Mouse (Mus musculus): Measurements from ENCODE around the gene Nosip. TPM values are rescaled to one million over a fixed set of nuclear protein-coding genes. Genes with fewer than 3 reads are reported as not detected.
A peak's percentile ranks its signal among the peaks of the same experiment; 100 is the strongest.

Nosip gene
- 63.9 and 69.8 TPM in 2 replicates for polyA plus RNA-seq (2015; fragmentation: Nextera tagmentation; extraction: Ambion mirVana)

- Histone ChIP-seq H3K4me2 (peak within 1 kb of the TSS; percentile 64), H3K9ac (peak within 1 kb of the TSS; percentile 71), H3K4me1 (replicated peaks) (peaks cover 33% of the 10 kb centered on the region), H3K36me3 (no peaks in the 10 kb centered on the region), H3K9me3 (no peaks in the 10 kb centered on the region), H3K27me3 (no peaks in the 10 kb centered on the region), H3K27ac (replicated peaks) (peak within 1 kb of the TSS; percentile 99), H3K4me3 (peak within 1 kb of the TSS; percentile 84)
- 0% methylated on average over 31 of the region's 31 CpGs for WGBS
- ATAC-seq (ENCODE audit: low FRiP score, low read depth), result peak; percentile 88
Measured at GRCm38 (mm10) chr7:45062239-45062835, at the start of gene Nosip, which contains the start of gene Prrg2. Nosip (plus strand) TSS chr7:45062429. Prrg2 (minus strand) TSS chr7:45062677.

- Histone ChIP-seq H3K4me2 (no peak overlapping the region), H3K36me3 (peaks cover 41% of the 10 kb centered on the region), H3K4me1 (replicated peaks) (peaks cover 31% of the 10 kb centered on the region), H3K27ac (replicated peaks) (no peak overlapping the region), H3K9me3 (no peaks in the 10 kb centered on the region), H3K4me3 (no peak overlapping the region), H3K9ac (no peak overlapping the region), H3K27me3 (no peaks in the 10 kb centered on the region)
- WGBS, result 90% methylated on average over 4 of the region's 4 CpGs
- no peak for ATAC-seq (ENCODE audit: low FRiP score, low read depth)
Measured at GRCm38 (mm10) chr7:45012824-45013223, 49.4 kb upstream of the Nosip start.

GRCm38 (mm10) chr7:45013366-45014095, 48.7 kb upstream of the Nosip start:
- no peak for ATAC-seq (ENCODE audit: low FRiP score, low read depth)
- no peaks in the 10 kb centered on the region for H3K27me3 ChIP-seq
- H3K27ac ChIP-seq (replicated peaks), result no peak overlapping the region
- H3K4me3 ChIP-seq, result no peak overlapping the region
- H3K9ac ChIP-seq, result no peak overlapping the region
- WGBS, result 95% methylated on average over 16 of the region's 16 CpGs
- H3K4me1 ChIP-seq (replicated peaks), result peaks cover 36% of the 10 kb centered on the region
- H3K9me3 ChIP-seq, result no peaks in the 10 kb centered on the region
- H3K4me2 ChIP-seq, result no peak overlapping the region
- H3K36me3 ChIP-seq, result peaks cover 37% of the 10 kb centered on the region

- peaks cover 36% of the 10 kb centered on the region for H3K4me1 ChIP-seq (replicated peaks)
- no peak overlapping the region for H3K27ac ChIP-seq (replicated peaks)
- H3K36me3 ChIP-seq, result peaks cover 32% of the 10 kb centered on the region
- H3K4me3 ChIP-seq, result no peak overlapping the region
- H3K9me3 ChIP-seq, result no peaks in the 10 kb centered on the region
- H3K27me3 ChIP-seq, result no peaks in the 10 kb centered on the region; the same call in 1 of the 2 replicates
- no peak overlapping the region for H3K4me2 ChIP-seq
- WGBS, result 97% methylated on average over 3 of the region's 3 CpGs
- ATAC-seq (ENCODE audit: low FRiP score, low read depth), result no peak
- H3K9ac ChIP-seq, result no peak overlapping the region
Measured at GRCm38 (mm10) chr7:45014096-45014451, 48.2 kb upstream of the Nosip start.

- ATAC-seq (ENCODE audit: low FRiP score, low read depth), result no peak
- no peaks in the 10 kb centered on the region for H3K9me3 ChIP-seq
- peak overlapping the region; percentile 81 for H3K27ac ChIP-seq (replicated peaks)
- H3K4me2 ChIP-seq, result peak overlapping the region; percentile 91
- no peaks in the 10 kb centered on the region; the same call in 1 of the 2 replicates for H3K27me3 ChIP-seq
- H3K36me3 ChIP-seq, result peaks cover 18% of the 10 kb centered on the region
- peak overlapping the region; percentile 89 for H3K9ac ChIP-seq
- peaks cover 36% of the 10 kb centered on the region for H3K4me1 ChIP-seq (replicated peaks)
- H3K4me3 ChIP-seq, result peak overlapping the region; percentile 62
- 2% methylated on average over 20 of the region's 20 CpGs for WGBS
Measured at GRCm38 (mm10) chr7:45015344-45015956, 46.8 kb upstream of the Nosip start.

GRCm38 (mm10) chr7:45015957-45016612, 46.1 kb upstream of the Nosip start, which contains the start of gene Scaf1:
Scaf1 (minus strand) TSS chr7:45016363.
- Histone ChIP-seq H3K4me2 (peak within 1 kb of the TSS; percentile 91), H3K27me3 (no peaks in the 10 kb centered on the region; the same call in 1 of the 2 replicates), H3K9ac (peak within 1 kb of the TSS; percentile 89), H3K36me3 (peaks cover 16% of the 10 kb centered on the region), H3K4me3 (peak within 1 kb of the TSS; percentile 62), H3K4me1 (replicated peaks) (peaks cover 36% of the 10 kb centered on the region), H3K9me3 (no peaks in the 10 kb centered on the region), H3K27ac (replicated peaks) (peak within 1 kb of the TSS; percentile 81)
- WGBS, result under 1% methylated on average over 59 of the region's 69 CpGs
- peak; percentile 96 for ATAC-seq (ENCODE audit: low FRiP score, low read depth)

- Histone ChIP-seq H3K27ac (replicated peaks) (peak overlapping the region; percentile 81), H3K36me3 (peaks cover 10% of the 10 kb centered on the region), H3K27me3 (no peaks in the 10 kb centered on the region; the same call in 1 of the 2 replicates), H3K9me3 (no peaks in the 10 kb centered on the region), H3K4me1 (replicated peaks) (peaks cover 36% of the 10 kb centered on the region), H3K4me3 (peak overlapping the region; percentile 62), H3K4me2 (peak overlapping the region; percentile 91), H3K9ac (peak overlapping the region; percentile 26)
- WGBS, result 2% methylated on average over 4 of the region's 4 CpGs
- ATAC-seq (ENCODE audit: low FRiP score, low read depth), result no peak
Measured at GRCm38 (mm10) chr7:45016761-45017160, 45.5 kb upstream of the Nosip start.

GRCm38 (mm10) chr7:45017242-45018061, 44.8 kb upstream of the Nosip start, which contains the start of gene Rras:
Rras (plus strand) TSS chr7:45017961.
- Histone ChIP-seq H3K36me3 (peaks cover 4% of the 10 kb centered on the region), H3K4me2 (peak within 1 kb of the TSS; percentile 91), H3K9ac (peak within 1 kb of the TSS; percentile 46), H3K27me3 (no peaks in the 10 kb centered on the region; the same call in 1 of the 2 replicates), H3K4me1 (replicated peaks) (peaks cover 36% of the 10 kb centered on the region), H3K4me3 (peak within 1 kb of the TSS; percentile 62), H3K27ac (replicated peaks) (peak within 1 kb of the TSS; percentile 81), H3K9me3 (no peaks in the 10 kb centered on the region)
- under 1% methylated on average over 36 of the region's 36 CpGs for WGBS
- peak; percentile 82 for ATAC-seq (ENCODE audit: low FRiP score, low read depth)

- WGBS, result 45% methylated on average over 8 of the region's 8 CpGs
- H3K27ac ChIP-seq (replicated peaks), result 0 out of 2 replicates have a peak overlapping the region, but pooled peaks have one; percentile 69
- peak overlapping the region; percentile 91; the same call in 1 of the 2 replicates for H3K4me2 ChIP-seq
- H3K27me3 ChIP-seq, result no peaks in the 10 kb centered on the region; the same call in 1 of the 2 replicates
- H3K4me1 ChIP-seq (replicated peaks), result peaks cover 27% of the 10 kb centered on the region
- H3K36me3 ChIP-seq, result no peaks in the 10 kb centered on the region
- no peak overlapping the region for H3K9ac ChIP-seq
- ATAC-seq (ENCODE audit: low FRiP score, low read depth), result no peak
- H3K9me3 ChIP-seq, result no peaks in the 10 kb centered on the region
- peak overlapping the region; percentile 62; the same call in 1 of the 2 replicates for H3K4me3 ChIP-seq
Measured at GRCm38 (mm10) chr7:45019031-45019571, 43.1 kb upstream of the Nosip start.

GRCm38 (mm10) chr7:45020225-45020624, 42.0 kb upstream of the Nosip start:
- H3K4me1 ChIP-seq (replicated peaks), result peaks cover 16% of the 10 kb centered on the region
- no peaks in the 10 kb centered on the region for H3K36me3 ChIP-seq
- no peak overlapping the region for H3K27ac ChIP-seq (replicated peaks)
- H3K9ac ChIP-seq, result no peak overlapping the region
- no peaks in the 10 kb centered on the region for H3K9me3 ChIP-seq
- no peak overlapping the region for H3K4me2 ChIP-seq
- 83% methylated on average over 9 of the region's 9 CpGs for WGBS
- H3K27me3 ChIP-seq, result no peaks in the 10 kb centered on the region; the same call in 1 of the 2 replicates
- ATAC-seq (ENCODE audit: low FRiP score, low read depth), result no peak
- H3K4me3 ChIP-seq, result no peak overlapping the region

All from hindbrain, embryonic 15.5 days (tissue).